Mouse (Mus musculus) CH12.LX (cell line): ENCODE data around the gene 6330409D20Rik. TPM values are rescaled to one million over a fixed set of nuclear protein-coding genes. Genes with fewer than 3 reads are reported as not detected.
A peak's percentile ranks its signal among the peaks of the same experiment; 100 is the strongest.

Source experiments
- DNase-seq: peaks from one replicate; pipeline ENCODE4 v3.0.0-alpha.2; 2013; ENCODE audit errors: extremely low read depth
- H3K27ac ChIP-seq: 2 replicates; pipeline ENCODE4 v1.5.1; 2012; ENCODE audit warnings: low read depth, mild to moderate bottlenecking, control low read depth, moderate library complexity; ENCODE audit not compliant: insufficient read depth
- H3K27me3 ChIP-seq: replicated peaks from 2 replicates; pipeline ENCODE3; 2012; ENCODE audit warnings: inconsistent platforms
- H3K36me3 ChIP-seq, 2 experiments: replicated peaks in 1 of 2; 2 replicates each; pipeline versions ENCODE3 to v1.6.1; 2012; ENCODE audit warnings: inconsistent platforms in 1 of 2, low read length in 1 of 2, mild to moderate bottlenecking in 1 of 2, mixed read lengths in 1 of 2, moderate library complexity in 1 of 2; ENCODE audit not compliant: control insufficient read depth in 1 of 2, insufficient read depth in 1 of 2
- H3K4me1 ChIP-seq, 2 experiments: 2 replicates each; pipeline ENCODE4 v1.6.1; 2012; ENCODE audit warnings: inconsistent platforms in 1 of 2, moderate library complexity in 1 of 2; ENCODE audit not compliant: insufficient read depth in 2 of 2, control insufficient read depth in 1 of 2
- H3K4me2 ChIP-seq: 2 replicates; pipeline ENCODE4 v1.6.1; 2012; ENCODE audit warnings: low read depth, mild to moderate bottlenecking, control low read depth; ENCODE audit not compliant: poor library complexity, insufficient read depth, severe bottlenecking
- H3K4me3 ChIP-seq, 3 experiments: fragments of 150-350 bp in 1 of 3; sonication (generic) in 1 of 3; replicated peaks in 1 of 3; 2 replicates each; pipeline versions ENCODE3 to v1.5.1; 2011 to 2012; ENCODE audit warnings: low read depth in 2 of 3, low read length in 2 of 3, mild to moderate bottlenecking in 2 of 3, moderate library complexity in 2 of 3, control low read depth in 1 of 3, improper control_type of control experiment in 1 of 3, inconsistent platforms in 1 of 3, mixed read lengths in 1 of 3; ENCODE audit not compliant: poor library complexity in 1 of 3
- H3K79me2 ChIP-seq: replicated peaks from 2 replicates; pipeline ENCODE4 v1.6.1; 2012; ENCODE audit warnings: mild to moderate bottlenecking, moderate library complexity; ENCODE audit not compliant: control insufficient read depth, poor library complexity, insufficient read depth, severe bottlenecking; ENCODE audit errors: extremely low read depth
- H3K9ac ChIP-seq: 2 replicates; pipeline ENCODE4 v1.6.1; 2012; ENCODE audit warnings: low read depth, mild to moderate bottlenecking, control low read depth, moderate library complexity; ENCODE audit not compliant: insufficient read depth
- H3K9me3 ChIP-seq: replicated peaks from 2 replicates; pipeline ENCODE3; 2012; ENCODE audit warnings: low read length, inconsistent platforms, mixed read lengths
- BHLHE40 ChIP-seq: IDR thresholded peaks from 2 replicates; pipeline ENCODE4 v1.6.1; 2011; ENCODE audit warnings: mild to moderate bottlenecking, low read depth, low read length, improper control_type of control experiment
- CHD1 ChIP-seq: IDR thresholded peaks from 2 replicates; pipeline ENCODE4 v1.6.1; 2012; ENCODE audit warnings: low read depth, low read length, improper control_type of control experiment, inconsistent platforms
- CHD2 ChIP-seq: IDR thresholded peaks from 2 replicates; pipeline ENCODE4 v1.6.1; 2011; ENCODE audit warnings: low read length, improper control_type of control experiment
- E2F4 ChIP-seq: IDR thresholded peaks from 2 replicates; pipeline ENCODE4 v1.6.1; 2011; ENCODE audit warnings: low read depth, low read length, improper control_type of control experiment; ENCODE audit not compliant: insufficient replicate concordance
- EP300 ChIP-seq: IDR thresholded peaks from 2 replicates; pipeline ENCODE4 v1.6.1; 2011; ENCODE audit warnings: low read length, improper control_type of control experiment
- ETS1 ChIP-seq: conservative IDR thresholded peaks from 2 replicates; pipeline ENCODE4 v1.6.1; 2012; ENCODE audit warnings: low read depth, mild to moderate bottlenecking, inconsistent platforms, low read length, improper control_type of control experiment, moderate library complexity
- IRF4 ChIP-seq: IDR thresholded peaks from 2 replicates; pipeline ENCODE4 v1.6.1; 2014; ENCODE audit warnings: low read depth, mild to moderate bottlenecking, inconsistent platforms, low read length, improper control_type of control experiment
- JUN ChIP-seq: IDR thresholded peaks from 2 replicates; pipeline ENCODE4 v1.6.1; 2011; ENCODE audit warnings: low read depth, mild to moderate bottlenecking, low read length, improper control_type of control experiment, moderate library complexity; ENCODE audit not compliant: insufficient read depth
- KAT2A ChIP-seq: IDR thresholded peaks from 2 replicates; pipeline ENCODE4 v1.6.1; 2012; ENCODE audit warnings: low read length, improper control_type of control experiment, inconsistent platforms; ENCODE audit not compliant: insufficient replicate concordance
- MAX ChIP-seq: IDR thresholded peaks from 2 replicates; pipeline ENCODE4 v1.6.1; 2011; ENCODE audit warnings: low read length, improper control_type of control experiment
- MAZ ChIP-seq: IDR thresholded peaks from 2 replicates; pipeline ENCODE4 v1.6.1; 2012; ENCODE audit warnings: low read depth, mild to moderate bottlenecking, inconsistent platforms, low read length, improper control_type of control experiment, moderate library complexity
- MYC ChIP-seq: IDR thresholded peaks from 2 replicates; pipeline ENCODE4 v1.6.1; 2011; ENCODE audit warnings: low read depth, mild to moderate bottlenecking, improper control_type of control experiment, low read length
- POLR2A ChIP-seq: IDR thresholded peaks from 2 replicates; pipeline ENCODE4 v1.6.1; 2011; ENCODE audit warnings: low read depth, mild to moderate bottlenecking, improper control_type of control experiment, low read length
- SIN3A ChIP-seq: IDR thresholded peaks from 2 replicates; pipeline ENCODE4 v1.6.1; 2012; ENCODE audit warnings: low read length, improper control_type of control experiment, inconsistent platforms
- UBTF ChIP-seq: IDR thresholded peaks from 2 replicates; pipeline ENCODE4 v1.6.1; 2012; ENCODE audit warnings: low read depth, mild to moderate bottlenecking, inconsistent platforms, low read length, improper control_type of control experiment, moderate library complexity
- USF2 ChIP-seq: conservative IDR thresholded peaks from 2 replicates; pipeline ENCODE4 v1.6.1; 2011; ENCODE audit warnings: low read depth, low read length, improper control_type of control experiment
- dilution Hi-C: fragments of 300-500 bp; cut with MboI; formaldehyde crosslinking; loops from 2 replicates; pipeline ENCODE4 v1.14.3; 2020; ENCODE audit warnings: low sequenced_read_pairs; ENCODE audit not compliant: extremely low pct_unique_long_range_greater_than_20kb, extremely low pct_ligation_motif_present
- in situ Hi-C: fragments of 300-500 bp; cut with MboI; formaldehyde crosslinking; loops from 3 replicates; pipeline ENCODE4 v1.14.3; 2019; ENCODE audit warnings: low sequenced_read_pairs, low pct_ligation_motif_present, low pct_unique_long_range_greater_than_20kb, mixed read lengths
- polyA plus RNA-seq: library from polyadenylated mRNA; unstranded; fragments of >175 nt; gene quantifications from 2 replicates; pipeline ENCODE4 v1.2.1, GENCODE M21; 2012; ENCODE audit warnings: low read depth; ENCODE audit not compliant: insufficient read length
- total RNA-seq, 2 experiments: library from RNA; depleted of rRNA; stranded (reverse); fragments of 300-350 nt in 1 of 2; fragments of >200 nt in 1 of 2; gene quantifications; 2 replicates each; pipeline ENCODE4 v1.2.3; 2012 to 2014

Gene 6330409D20Rik
- total and polyA plus RNA-seq, 3 experiments = 0.46 TPM; not detected in 2

GRCm38 (mm10) chr2:32712108-32712551, 28.7 kb downstream of the 6330409D20Rik start:
- Histone ChIP-seq H3K4me2 (peak overlapping the region; percentile 81), H3K4me3 (peak overlapping the region; percentile 82 to 87 (median 84)), H3K27me3 (no peaks in the 10 kb centered on the region), H3K4me1 (peaks cover 27 to 48% of the 10 kb centered on the region in 2 experiments), H3K36me3 (peaks cover 31 to 40% of the 10 kb centered on the region in 2 experiments), H3K79me2 (peaks cover 49% of the 10 kb centered on the region), H3K27ac (peak overlapping the region; percentile 77), H3K9ac (peak overlapping the region; percentile 82), H3K9me3 (peaks cover 6% of the 10 kb centered on the region)
- peak; percentile 74 for DNase-seq
- in situ Hi-C loops (loop anchor here (5.0 kb wide), 1 partner anchor 45 kb away; the partner anchor contains the start of gene Tor2a), dilution Hi-C loops (no loop called here)
- peak; percentile 83 for TF ChIP-seq CHD2
- peak; percentile 48; the same call in 1 of the 2 replicates for TF ChIP-seq MAZ
- 0 out of 2 replicates have a peak, but pooled peaks have one; percentile 9 for TF ChIP-seq MAX
- no peak; the same call in 1 of the 2 replicates for TF ChIP-seq CHD1
- TF ChIP-seq MYC = peak; percentile 47; the same call in 1 of the 2 replicates
- TF ChIP-seq POLR2A = no peak
- TF ChIP-seq BHLHE40 = 0 out of 2 replicates have a peak, but pooled peaks have one; percentile 15
- no peak for TF ChIP-seq E2F4
- TF ChIP-seq UBTF = peak; percentile 37; the same call in 1 of the 2 replicates

GRCm38 (mm10) chr2:32711301-32712056, 29.3 kb downstream of the 6330409D20Rik start:
- dilution Hi-C loops = no loop called here
- no peak for DNase-seq
- peak overlapping the region; percentile 81 for H3K4me2 ChIP-seq
- H3K36me3 ChIP-seq = peaks cover 37 to 47% of the 10 kb centered on the region in 2 experiments
- H3K27me3 ChIP-seq = no peaks in the 10 kb centered on the region
- in situ Hi-C loops = loop anchor here (5.0 kb wide), 1 partner anchor 46 kb away; the partner anchor contains the start of gene Tor2a
- peaks cover 52% of the 10 kb centered on the region for H3K79me2 ChIP-seq
- peaks cover under 1% of the 10 kb centered on the region for H3K9me3 ChIP-seq
- H3K9ac ChIP-seq = peak overlapping the region; percentile 82
- TF ChIP-seq USF2 (no peak), SIN3A (0 out of 2 replicates have a peak, but pooled peaks have one; percentile 9)
- peak overlapping the region; percentile 82 to 87 (median 84) for H3K4me3 ChIP-seq
- peak overlapping the region; percentile 3; the same call in 1 of the 2 replicates for H3K27ac ChIP-seq
- H3K4me1 ChIP-seq = peaks cover 27 to 48% of the 10 kb centered on the region in 2 experiments

GRCm38 (mm10) chr2:32710425-32710824, 30.4 kb downstream of the 6330409D20Rik start:
- DNase-seq = peak; percentile 49
- Histone ChIP-seq H3K79me2 (peaks cover 52% of the 10 kb centered on the region), H3K4me3 (no peak overlapping the region)
- peak; percentile 72 for TF ChIP-seq SIN3A
- no peak for TF ChIP-seq JUN
- TF ChIP-seq KAT2A = no peak
- TF ChIP-seq IRF4 = 0 out of 2 replicates have a peak, but pooled peaks have one; percentile 48
- TF ChIP-seq ETS1 = 0 out of 2 replicates have a peak, but pooled peaks have one; percentile 18
- peak; percentile 62 for TF ChIP-seq EP300
- TF ChIP-seq, all 38 proteins: peak for 4
- H3K27me3 ChIP-seq = no peaks in the 10 kb centered on the region
- dilution Hi-C loops (no loop called here), in situ Hi-C loops (loop anchor here (5.0 kb wide), 1 partner anchor 47 kb away; the partner anchor contains the start of gene Tor2a)
- H3K36me3 ChIP-seq = peaks cover 47 to 57% of the 10 kb centered on the region in 2 experiments
- H3K4me2 ChIP-seq = peak overlapping the region; percentile 81; the same call in 1 of the 2 replicates
- H3K4me1 ChIP-seq = peaks cover 27 to 47% of the 10 kb centered on the region in 2 experiments
- peak overlapping the region; percentile 37; the same call in 1 of the 2 replicates for H3K27ac ChIP-seq
- no peak overlapping the region for H3K9ac ChIP-seq
- no peaks in the 10 kb centered on the region for H3K9me3 ChIP-seq
